Mouse (Mus musculus) testis, adult 2 months (tissue): ENCODE measurements around the gene Kdm6a.

Experiments used
- CTCF ChIP-seq: fragments of 200-500 bp; IDR thresholded peaks from 2 replicates; pipeline ENCODE4 v1.5.1; 2012; ENCODE audit warnings: low read depth, mild to moderate bottlenecking, inconsistent platforms, low read length, moderate library complexity; ENCODE audit not compliant: control insufficient read depth, insufficient read depth, insufficient replicate concordance
- POLR2A ChIP-seq: fragments of 200-500 bp; IDR thresholded peaks from 2 replicates; pipeline ENCODE4 v1.6.1; 2012; ENCODE audit warnings: low read depth, mild to moderate bottlenecking, inconsistent platforms, low read length, moderate library complexity; ENCODE audit not compliant: control insufficient read depth

DNA sequence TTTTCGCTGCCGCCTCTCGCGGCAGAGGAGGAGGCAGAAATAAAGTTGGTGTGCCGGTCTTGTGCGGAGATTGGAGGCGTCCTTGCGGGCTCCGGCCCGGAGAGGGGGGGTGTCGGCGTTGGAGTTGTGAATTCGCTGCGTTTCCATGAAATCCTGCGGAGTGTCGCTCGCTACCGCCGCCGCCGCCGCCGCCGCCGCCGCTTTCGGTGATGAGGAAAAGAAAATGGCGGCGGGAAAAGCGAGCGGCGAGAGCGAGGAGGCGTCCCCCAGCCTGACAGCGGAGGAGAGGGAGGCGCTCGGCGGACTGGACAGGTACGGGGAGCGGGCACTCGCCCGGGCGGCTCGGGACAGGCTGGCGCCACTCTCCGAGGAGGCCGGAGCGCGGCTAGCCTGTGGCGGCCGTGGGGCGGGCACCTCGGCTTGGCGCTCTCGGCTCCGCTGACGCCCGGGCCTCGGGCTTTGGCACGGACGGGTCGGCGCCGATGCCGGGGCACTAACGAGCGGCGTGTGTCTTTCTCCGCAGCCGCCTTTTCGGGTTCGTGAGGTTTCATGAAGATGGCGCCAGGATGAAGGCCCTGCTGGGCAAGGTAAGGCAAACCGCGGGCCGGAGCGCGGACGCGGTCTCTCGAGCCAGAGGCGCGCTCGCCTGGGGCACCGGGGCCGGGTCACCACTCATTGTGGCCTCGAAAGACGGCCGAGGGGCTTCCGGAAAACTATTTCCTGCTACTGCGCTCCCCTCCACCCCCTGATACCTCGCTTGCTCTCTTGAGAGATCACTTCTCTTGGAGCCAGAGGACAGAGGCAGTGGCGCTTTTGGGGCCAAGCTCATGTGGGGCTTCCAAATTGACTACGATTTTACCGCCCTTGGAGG, 721 bp downstream of the Kdm6a start:
- TF ChIP-seq POLR2A = no peak
- no peak for TF ChIP-seq CTCF
